Mouse (Mus musculus): Measurements from ENCODE around the gene Brpf3. TPM values are rescaled to one million over a fixed set of nuclear protein-coding genes. Genes with fewer than 3 reads are reported as not detected.
"Not testable (repeated sequence)": the region's sequence is repeated elsewhere in the genome, so short reads cannot be mapped to it uniquely, and the experiment has no call there.

Gene Brpf3
- polyA plus RNA-seq, 1 experiment from 2014 or later = 9.0 TPM

- Histone ChIP-seq H3K27me3 (ENCODE audit: control insufficient read depth, insufficient read depth, low read length) (no peaks in the 10 kb centered on the region), H3K4me1 (ENCODE audit: control insufficient read depth, insufficient read depth, low read length) (no peaks in the 10 kb centered on the region), H3K27ac (ENCODE audit: low read depth, low read length) (no peak overlapping the region), H3K9ac (ENCODE audit: low read length) (no peak overlapping the region), H3K4me2 (ENCODE audit: low read depth) (no peak overlapping the region), H3K4me3 (ENCODE audit: low read depth, low read length) (no peak overlapping the region), H3K9me3 (ENCODE audit: control insufficient read depth, low read length) (no peaks in the 10 kb centered on the region), H3K36me3 (ENCODE audit: control insufficient read depth, insufficient read depth, low read length) (peaks cover 11% of the 10 kb centered on the region)
- DNase-seq (ENCODE audit: low spot score) = no peak
- no peak for ATAC-seq (ENCODE audit: insufficient read depth, low FRiP score, low TSS enrichment)
- WGBS = 65% methylated on average over 8 of the region's 8 CpGs
Measured at GRCm38 (mm10) chr17:28831065-28831464, 30.2 kb downstream of the Brpf3 start.

- no peak overlapping the region for H3K9ac ChIP-seq (ENCODE audit: low read length)
- no peaks in the 10 kb centered on the region for H3K9me3 ChIP-seq (ENCODE audit: control insufficient read depth, low read length)
- DNase-seq (ENCODE audit: low spot score) (no peak), ATAC-seq (ENCODE audit: insufficient read depth, low FRiP score, low TSS enrichment) (no peak)
- H3K4me3 ChIP-seq (ENCODE audit: low read depth, low read length) = no peak overlapping the region
- H3K27me3 ChIP-seq (ENCODE audit: control insufficient read depth, insufficient read depth, low read length) = no peaks in the 10 kb centered on the region
- no peak overlapping the region for H3K4me2 ChIP-seq (ENCODE audit: low read depth)
- peaks cover 11% of the 10 kb centered on the region for H3K36me3 ChIP-seq (ENCODE audit: control insufficient read depth, insufficient read depth, low read length)
- H3K27ac ChIP-seq (ENCODE audit: low read depth, low read length) = no peak overlapping the region
- 92% methylated on average over 9 of the region's 9 CpGs for WGBS
- H3K4me1 ChIP-seq (ENCODE audit: control insufficient read depth, insufficient read depth, low read length) = no peaks in the 10 kb centered on the region
Measured at GRCm38 (mm10) chr17:28832040-28832439, 31.1 kb downstream of the Brpf3 start.

GRCm38 (mm10) chr17:28832875-28833274 lies 32.0 kb downstream of the Brpf3 start:
- H3K36me3 ChIP-seq (ENCODE audit: control insufficient read depth, insufficient read depth, low read length) = peaks cover 15% of the 10 kb centered on the region
- WGBS = 90% methylated on average over 3 of the region's 3 CpGs
- no peaks in the 10 kb centered on the region for H3K9me3 ChIP-seq (ENCODE audit: control insufficient read depth, low read length)
- H3K27ac ChIP-seq (ENCODE audit: low read depth, low read length) = no peak overlapping the region
- no peak overlapping the region for H3K4me3 ChIP-seq (ENCODE audit: low read depth, low read length)
- H3K9ac ChIP-seq (ENCODE audit: low read length) = no peak overlapping the region
- no peak overlapping the region for H3K4me2 ChIP-seq (ENCODE audit: low read depth)
- no peaks in the 10 kb centered on the region for H3K4me1 ChIP-seq (ENCODE audit: control insufficient read depth, insufficient read depth, low read length)
- no peaks in the 10 kb centered on the region for H3K27me3 ChIP-seq (ENCODE audit: control insufficient read depth, insufficient read depth, low read length)
- DNase-seq (ENCODE audit: low spot score) = no peak
- ATAC-seq (ENCODE audit: insufficient read depth, low FRiP score, low TSS enrichment) = no peak

GRCm38 (mm10) chr17:28834676-28835075 lies 33.8 kb downstream of the Brpf3 start:
- no peaks in the 10 kb centered on the region for H3K27me3 ChIP-seq (ENCODE audit: control insufficient read depth, insufficient read depth, low read length)
- ATAC-seq (ENCODE audit: insufficient read depth, low FRiP score, low TSS enrichment) (no peak), DNase-seq (ENCODE audit: low spot score) (no peak)
- no peak overlapping the region for H3K9ac ChIP-seq (ENCODE audit: low read length)
- peaks cover 23% of the 10 kb centered on the region for H3K36me3 ChIP-seq (ENCODE audit: control insufficient read depth, insufficient read depth, low read length)
- 86% methylated on average over 10 of the region's 10 CpGs for WGBS
- H3K4me3 ChIP-seq (ENCODE audit: low read depth, low read length) = no peak overlapping the region
- no peak overlapping the region for H3K4me2 ChIP-seq (ENCODE audit: low read depth)
- no peak overlapping the region for H3K27ac ChIP-seq (ENCODE audit: low read depth, low read length)
- H3K4me1 ChIP-seq (ENCODE audit: control insufficient read depth, insufficient read depth, low read length) = no peaks in the 10 kb centered on the region
- no peaks in the 10 kb centered on the region for H3K9me3 ChIP-seq (ENCODE audit: control insufficient read depth, low read length)

- Histone ChIP-seq H3K36me3 (ENCODE audit: control insufficient read depth, insufficient read depth, low read length) (peaks cover 21% of the 10 kb centered on the region), H3K4me1 (ENCODE audit: control insufficient read depth, insufficient read depth, low read length) (no peaks in the 10 kb centered on the region), H3K9me3 (ENCODE audit: control insufficient read depth, low read length) (no peaks in the 10 kb centered on the region), H3K4me3 (ENCODE audit: low read depth, low read length) (no peak overlapping the region), H3K4me2 (ENCODE audit: low read depth) (no peak overlapping the region), H3K27me3 (ENCODE audit: control insufficient read depth, insufficient read depth, low read length) (no peaks in the 10 kb centered on the region), H3K9ac (ENCODE audit: low read length) (no peak overlapping the region), H3K27ac (ENCODE audit: low read depth, low read length) (no peak overlapping the region)
- WGBS = 94% methylated on average over 7 of the region's 7 CpGs
- DNase-seq (ENCODE audit: low spot score) (no peak), ATAC-seq (ENCODE audit: insufficient read depth, low FRiP score, low TSS enrichment) (no peak)
Measured at GRCm38 (mm10) chr17:28837840-28838239, 37.0 kb downstream of the Brpf3 start.

- not testable (repeated sequence) for H3K27me3 ChIP-seq (ENCODE audit: control insufficient read depth, insufficient read depth, low read length); H3K4me2 ChIP-seq (ENCODE audit: low read depth); H3K27ac ChIP-seq (ENCODE audit: low read depth, low read length); H3K4me1 ChIP-seq (ENCODE audit: control insufficient read depth, insufficient read depth, low read length); H3K9me3 ChIP-seq (ENCODE audit: control insufficient read depth, low read length); H3K4me3 ChIP-seq (ENCODE audit: low read depth, low read length); H3K9ac ChIP-seq (ENCODE audit: low read length); ATAC-seq (ENCODE audit: insufficient read depth, low FRiP score, low TSS enrichment); DNase-seq (ENCODE audit: low spot score)
- WGBS = over 99% methylated on average over 4 of the region's 4 CpGs
- peaks cover 15% of the 10 kb centered on the region for H3K36me3 ChIP-seq (ENCODE audit: control insufficient read depth, insufficient read depth, low read length)
Measured at GRCm38 (mm10) chr17:28841947-28842346, 41.1 kb downstream of the Brpf3 start.

GRCm38 (mm10) chr17:28843665-28844064 lies 42.8 kb downstream of the Brpf3 start:
- Histone ChIP-seq H3K4me2 (ENCODE audit: low read depth) (no peak overlapping the region), H3K27ac (ENCODE audit: low read depth, low read length) (no peak overlapping the region), H3K9ac (ENCODE audit: low read length) (no peak overlapping the region), H3K27me3 (ENCODE audit: control insufficient read depth, insufficient read depth, low read length) (no peaks in the 10 kb centered on the region), H3K9me3 (ENCODE audit: control insufficient read depth, low read length) (no peaks in the 10 kb centered on the region), H3K4me1 (ENCODE audit: control insufficient read depth, insufficient read depth, low read length) (no peaks in the 10 kb centered on the region), H3K36me3 (ENCODE audit: control insufficient read depth, insufficient read depth, low read length) (peaks cover 3% of the 10 kb centered on the region), H3K4me3 (ENCODE audit: low read depth, low read length) (no peak overlapping the region)
- DNase-seq (ENCODE audit: low spot score) = no peak
- WGBS = 70% methylated on average over 5 of the region's 5 CpGs
- no peak for ATAC-seq (ENCODE audit: insufficient read depth, low FRiP score, low TSS enrichment)

GRCm38 (mm10) chr17:28846974-28847617 lies 46.2 kb downstream of the Brpf3 start:
- Histone ChIP-seq H3K4me3 (ENCODE audit: low read depth, low read length) (no peak overlapping the region), H3K36me3 (ENCODE audit: control insufficient read depth, insufficient read depth, low read length) (no peaks in the 10 kb centered on the region), H3K9me3 (ENCODE audit: control insufficient read depth, low read length) (no peaks in the 10 kb centered on the region), H3K27ac (ENCODE audit: low read depth, low read length) (no peak overlapping the region), H3K9ac (ENCODE audit: low read length) (no peak overlapping the region), H3K4me2 (ENCODE audit: low read depth) (no peak overlapping the region), H3K4me1 (ENCODE audit: control insufficient read depth, insufficient read depth, low read length) (no peaks in the 10 kb centered on the region), H3K27me3 (ENCODE audit: control insufficient read depth, insufficient read depth, low read length) (no peaks in the 10 kb centered on the region)
- WGBS = 68% methylated on average over 11 of the region's 11 CpGs
- DNase-seq (ENCODE audit: low spot score) (no peak), ATAC-seq (ENCODE audit: insufficient read depth, low FRiP score, low TSS enrichment) (no peak)

- no peaks in the 10 kb centered on the region for H3K36me3 ChIP-seq (ENCODE audit: control insufficient read depth, insufficient read depth, low read length)
- no peaks in the 10 kb centered on the region for H3K27me3 ChIP-seq (ENCODE audit: control insufficient read depth, insufficient read depth, low read length)
- DNase-seq (ENCODE audit: low spot score) (no peak), ATAC-seq (ENCODE audit: insufficient read depth, low FRiP score, low TSS enrichment) (no peak)
- no peak overlapping the region for H3K4me3 ChIP-seq (ENCODE audit: low read depth, low read length)
- no peak overlapping the region for H3K4me2 ChIP-seq (ENCODE audit: low read depth)
- H3K4me1 ChIP-seq (ENCODE audit: control insufficient read depth, insufficient read depth, low read length) = no peaks in the 10 kb centered on the region
- no peak overlapping the region for H3K27ac ChIP-seq (ENCODE audit: low read depth, low read length)
- no peaks in the 10 kb centered on the region for H3K9me3 ChIP-seq (ENCODE audit: control insufficient read depth, low read length)
- H3K9ac ChIP-seq (ENCODE audit: low read length) = no peak overlapping the region
- whole genome bisulfite sequencing = 89% methylated on average over 5 of the region's 5 CpGs
Measured at GRCm38 (mm10) chr17:28850511-28850910, 49.6 kb downstream of the Brpf3 start.
